Mouse (Mus musculus) hindbrain, embryonic 12.5 days (tissue): Measurements from ENCODE around the gene Gjc1. TPM values are rescaled to one million over a fixed set of nuclear protein-coding genes. Genes with fewer than 3 reads are reported as not detected.

Experiments used
- ATAC-seq: fragments of 200-750 bp; cut with Nextera tagmentation; 2 replicates; pipeline ENCODE4 v1.8.0; 2017; ENCODE audit warnings: moderate TSS enrichment; ENCODE audit not compliant: low FRiP score
- H3K27ac ChIP-seq: fragments of 300-500 bp; sonication (generic); 2 replicates; pipeline ENCODE4 v1.5.1; 2016; ENCODE audit warnings: mild to moderate bottlenecking
- H3K27me3 ChIP-seq: fragments of 300-500 bp; sonication (generic); 2 replicates; pipeline ENCODE4 v1.6.1; 2016; ENCODE audit warnings: mild to moderate bottlenecking
- H3K36me3 ChIP-seq: fragments of 300-500 bp; sonication (generic); 2 replicates; pipeline ENCODE4 v1.6.1; 2016; ENCODE audit warnings: mild to moderate bottlenecking
- H3K4me1 ChIP-seq: fragments of 300-500 bp; sonication (generic); 2 replicates; pipeline ENCODE4 v1.6.1; 2016
- H3K4me2 ChIP-seq: fragments of 300-500 bp; sonication (generic); replicated peaks from 2 replicates; pipeline ENCODE4 v1.6.1; 2016; ENCODE audit warnings: mild to moderate bottlenecking
- H3K4me3 ChIP-seq: fragments of 300-500 bp; sonication (generic); 2 replicates; pipeline ENCODE4 v1.5.1; 2016; ENCODE audit warnings: mild to moderate bottlenecking
- H3K9ac ChIP-seq: fragments of 300-500 bp; sonication (generic); 2 replicates; pipeline ENCODE4 v1.6.1; 2016; ENCODE audit warnings: mild to moderate bottlenecking, moderate library complexity
- H3K9me3 ChIP-seq: fragments of 300-500 bp; sonication (generic); replicated peaks from 2 replicates; pipeline ENCODE4 v1.6.1; 2016; ENCODE audit warnings: mild to moderate bottlenecking
- WGBS: fragments of 180-500 bp; shearing (Covaris S2); methylation state at CpG from one replicate; pipeline ENCODE4 v1.1.7; 2016; 5-methylcytosine and 5-hydroxymethylcytosine counted together
- polyA plus RNA-seq: library from polyadenylated mRNA; unstranded; fragments of >200 nt; fragmentation: Nextera tagmentation; extraction: Ambion mirVana; gene quantifications from 2 replicates; pipeline ENCODE4 v1.2.1, GENCODE M21; 2016

The Gjc1 gene
- polyA plus RNA-seq, 1 experiment from 2014 or later: 81.3 TPM

- H3K4me3 ChIP-seq: no peak overlapping the region
- no peak for ATAC-seq
- 0 out of 2 replicates have a peak, but pooled peaks cover 2% of the 10 kb centered on the region for H3K4me1 ChIP-seq
- H3K27me3 ChIP-seq: no peaks in the 10 kb centered on the region
- peaks cover 4% of the 10 kb centered on the region; the same call in 1 of the 2 replicates for H3K9me3 ChIP-seq
- H3K36me3 ChIP-seq: peaks cover 11% of the 10 kb centered on the region
- no peak overlapping the region for H3K4me2 ChIP-seq
- H3K9ac ChIP-seq: no peak overlapping the region
- WGBS: 81% methylated on average over 5 of the region's 5 CpGs
- H3K27ac ChIP-seq: no peak overlapping the region
These were observed 11.3 kb downstream of the Gjc1 start for GRCm38 (mm10) chr11:102808246-102808645.

GRCm38 (mm10) chr11:102803453-102803852 lies 16.0 kb downstream of the Gjc1 start:
- H3K4me1 ChIP-seq: no peaks in the 10 kb centered on the region
- no peak overlapping the region for H3K4me3 ChIP-seq
- H3K27me3 ChIP-seq: no peaks in the 10 kb centered on the region
- peaks cover 4% of the 10 kb centered on the region; the same call in 1 of the 2 replicates for H3K9me3 ChIP-seq
- peaks cover 43% of the 10 kb centered on the region for H3K36me3 ChIP-seq
- no peak overlapping the region for H3K27ac ChIP-seq
- 88% methylated on average over 5 of the region's 5 CpGs for whole genome bisulfite sequencing
- no peak for ATAC-seq
- H3K9ac ChIP-seq: no peak overlapping the region
- no peak overlapping the region for H3K4me2 ChIP-seq

- H3K4me3 ChIP-seq: no peak overlapping the region
- no peak for ATAC-seq
- WGBS: 72% methylated on average over 8 of the region's 8 CpGs
These were observed 25.3 kb downstream of the Gjc1 start for GRCm38 (mm10) chr11:102794157-102794556.

GRCm38 (mm10) chr11:102791682-102792445 lies 27.6 kb downstream of the Gjc1 start:
- Histone ChIP-seq H3K9ac (no peak overlapping the region), H3K9me3 (no peaks in the 10 kb centered on the region), H3K27ac (no peak overlapping the region), H3K36me3 (0 out of 2 replicates have a peak, but pooled peaks cover 5% of the 10 kb centered on the region), H3K27me3 (no peaks in the 10 kb centered on the region), H3K4me2 (no peak overlapping the region), H3K4me3 (no peak overlapping the region), H3K4me1 (peaks cover 3% of the 10 kb centered on the region; the same call in 1 of the 2 replicates)
- WGBS: 60% methylated on average over 14 of the region's 14 CpGs
- no peak for ATAC-seq

More at GRCm38 (mm10) chr11:102794157-102794556, 25.3 kb downstream of the Gjc1 start:
- Histone ChIP-seq H3K27ac (no peak overlapping the region), H3K4me1 (peaks cover 3% of the 10 kb centered on the region; the same call in 1 of the 2 replicates), H3K27me3 (no peaks in the 10 kb centered on the region), H3K9ac (no peak overlapping the region), H3K36me3 (peaks cover 15% of the 10 kb centered on the region), H3K9me3 (no peaks in the 10 kb centered on the region), H3K4me2 (no peak overlapping the region)

GRCm38 (mm10) chr11:102787688-102788177 lies 31.8 kb downstream of the Gjc1 start:
- Histone ChIP-seq H3K9me3 (no peaks in the 10 kb centered on the region), H3K4me3 (no peak overlapping the region), H3K9ac (no peak overlapping the region), H3K36me3 (no peaks in the 10 kb centered on the region), H3K4me2 (no peak overlapping the region), H3K4me1 (peaks cover 3% of the 10 kb centered on the region; the same call in 1 of the 2 replicates), H3K27ac (no peak overlapping the region), H3K27me3 (no peaks in the 10 kb centered on the region)
- ATAC-seq: no peak
- WGBS: 86% methylated on average over 5 of the region's 5 CpGs

GRCm38 (mm10) chr11:102783443-102783842 lies 36.1 kb downstream of the Gjc1 start:
- 75% methylated on average over 7 of the region's 7 CpGs for WGBS
- ATAC-seq: no peak
- peaks cover 5% of the 10 kb centered on the region; the same call in 1 of the 2 replicates for H3K4me1 ChIP-seq
- no peaks in the 10 kb centered on the region for H3K9me3 ChIP-seq
- H3K4me2 ChIP-seq: no peak overlapping the region
- H3K4me3 ChIP-seq: no peak overlapping the region
- H3K27ac ChIP-seq: no peak overlapping the region
- no peak overlapping the region for H3K9ac ChIP-seq
- H3K36me3 ChIP-seq: no peaks in the 10 kb centered on the region
- no peaks in the 10 kb centered on the region for H3K27me3 ChIP-seq

- Histone ChIP-seq H3K4me1 (peaks cover 18% of the 10 kb centered on the region), H3K9ac (no peak overlapping the region), H3K4me3 (no peak overlapping the region), H3K27ac (no peak overlapping the region), H3K9me3 (no peaks in the 10 kb centered on the region), H3K27me3 (no peaks in the 10 kb centered on the region), H3K4me2 (no peak overlapping the region), H3K36me3 (peaks cover 5% of the 10 kb centered on the region)
- WGBS: 94% methylated on average over 4 of the region's 4 CpGs
- no peak for ATAC-seq
These were observed 38.0 kb downstream of the Gjc1 start for GRCm38 (mm10) chr11:102781523-102781922.

GRCm38 (mm10) chr11:102780986-102781351 lies 38.5 kb downstream of the Gjc1 start:
- Histone ChIP-seq H3K9ac (no peak overlapping the region), H3K36me3 (peaks cover 10% of the 10 kb centered on the region), H3K4me3 (no peak overlapping the region), H3K4me2 (no peak overlapping the region), H3K9me3 (no peaks in the 10 kb centered on the region), H3K27me3 (no peaks in the 10 kb centered on the region), H3K27ac (no peak overlapping the region), H3K4me1 (peaks cover 21% of the 10 kb centered on the region)
- ATAC-seq: no peak
- WGBS: 60% methylated on average over 10 of the region's 10 CpGs

- H3K27ac ChIP-seq: no peak overlapping the region
- no peaks in the 10 kb centered on the region for H3K9me3 ChIP-seq
- no peak overlapping the region for H3K4me2 ChIP-seq
- H3K27me3 ChIP-seq: no peaks in the 10 kb centered on the region
- H3K4me3 ChIP-seq: no peak overlapping the region
- no peak overlapping the region for H3K9ac ChIP-seq
- WGBS: 48% methylated on average over 11 of the region's 11 CpGs
- ATAC-seq: no peak
- H3K4me1 ChIP-seq: peaks cover 24% of the 10 kb centered on the region
- H3K36me3 ChIP-seq: peaks cover 11% of the 10 kb centered on the region
These were observed 39.1 kb downstream of the Gjc1 start for GRCm38 (mm10) chr11:102780271-102780985.

GRCm38 (mm10) chr11:102779824-102780223 lies 39.7 kb downstream of the Gjc1 start:
- H3K4me3 ChIP-seq: no peak overlapping the region
- no peak overlapping the region for H3K27ac ChIP-seq
- no peaks in the 10 kb centered on the region for H3K9me3 ChIP-seq
- H3K36me3 ChIP-seq: peaks cover 11% of the 10 kb centered on the region
- 66% methylated on average over 7 of the region's 7 CpGs for WGBS
- no peak for ATAC-seq
- H3K4me1 ChIP-seq: peaks cover 30% of the 10 kb centered on the region
- H3K27me3 ChIP-seq: no peaks in the 10 kb centered on the region
- no peak overlapping the region for H3K9ac ChIP-seq
- no peak overlapping the region for H3K4me2 ChIP-seq

GRCm38 (mm10) chr11:102779081-102779638 lies 40.3 kb downstream of the Gjc1 start:
- Histone ChIP-seq H3K4me1 (peaks cover 33% of the 10 kb centered on the region), H3K27me3 (no peaks in the 10 kb centered on the region), H3K4me2 (no peak overlapping the region), H3K9me3 (no peaks in the 10 kb centered on the region), H3K9ac (no peak overlapping the region), H3K36me3 (peaks cover 11% of the 10 kb centered on the region), H3K27ac (no peak overlapping the region), H3K4me3 (no peak overlapping the region)
- ATAC-seq: no peak
- WGBS: 79% methylated on average over 8 of the region's 8 CpGs

- H3K27me3 ChIP-seq: no peaks in the 10 kb centered on the region
- no peak overlapping the region for H3K9ac ChIP-seq
- peaks cover 11% of the 10 kb centered on the region for H3K36me3 ChIP-seq
- no peak for ATAC-seq
- no peak overlapping the region for H3K27ac ChIP-seq
- 40% methylated on average over 5 of the region's 5 CpGs for WGBS
- H3K4me2 ChIP-seq: no peak overlapping the region
- H3K9me3 ChIP-seq: no peaks in the 10 kb centered on the region
- H3K4me1 ChIP-seq: peaks cover 35% of the 10 kb centered on the region
- no peak overlapping the region for H3K4me3 ChIP-seq
These were observed 40.9 kb downstream of the Gjc1 start for GRCm38 (mm10) chr11:102778597-102778996.
